Mouse (Mus musculus) ES-E14 (cell line): ENCODE results near the gene Zdhhc24.

ENCODE experiments used
- CHD2 ChIP-seq: IDR thresholded peaks from 2 replicates; pipeline ENCODE4 v1.6.1; 2014; ENCODE audit warnings: mild to moderate bottlenecking, low read depth, low read length, inconsistent platforms
- MAFK ChIP-seq: IDR thresholded peaks from 2 replicates; pipeline ENCODE4 v1.6.1; 2014; ENCODE audit warnings: mild to moderate bottlenecking, low read depth, low read length, inconsistent platforms; ENCODE audit not compliant: insufficient read depth
- ZC3H11A ChIP-seq: IDR thresholded peaks from 2 replicates; pipeline ENCODE4 v1.6.1; 2012; ENCODE audit warnings: low read depth, mild to moderate bottlenecking, inconsistent platforms, low read length, borderline replicate concordance

- TF ChIP-seq ZC3H11A (no peak), MAFK (no peak), CHD2 (no peak)
Measured at GRCm38 (mm10) chr19:4854552-4855469, 23.7 kb upstream of the Zdhhc24 start, which contains the start of gene Ctsf.
